Mouse (Mus musculus) yolk sac, embryonic 10.5 days (tissue): Measurements from ENCODE around the gene Phb2.
A peak's percentile ranks its signal among the peaks of the same experiment; 100 is the strongest.

ENCODE experiments used
- DNase-seq: peaks from one replicate; pipeline ENCODE4 v3.0.0-alpha.2; 2017; ENCODE audit warnings: low spot score

The Phb2 gene

DNA sequence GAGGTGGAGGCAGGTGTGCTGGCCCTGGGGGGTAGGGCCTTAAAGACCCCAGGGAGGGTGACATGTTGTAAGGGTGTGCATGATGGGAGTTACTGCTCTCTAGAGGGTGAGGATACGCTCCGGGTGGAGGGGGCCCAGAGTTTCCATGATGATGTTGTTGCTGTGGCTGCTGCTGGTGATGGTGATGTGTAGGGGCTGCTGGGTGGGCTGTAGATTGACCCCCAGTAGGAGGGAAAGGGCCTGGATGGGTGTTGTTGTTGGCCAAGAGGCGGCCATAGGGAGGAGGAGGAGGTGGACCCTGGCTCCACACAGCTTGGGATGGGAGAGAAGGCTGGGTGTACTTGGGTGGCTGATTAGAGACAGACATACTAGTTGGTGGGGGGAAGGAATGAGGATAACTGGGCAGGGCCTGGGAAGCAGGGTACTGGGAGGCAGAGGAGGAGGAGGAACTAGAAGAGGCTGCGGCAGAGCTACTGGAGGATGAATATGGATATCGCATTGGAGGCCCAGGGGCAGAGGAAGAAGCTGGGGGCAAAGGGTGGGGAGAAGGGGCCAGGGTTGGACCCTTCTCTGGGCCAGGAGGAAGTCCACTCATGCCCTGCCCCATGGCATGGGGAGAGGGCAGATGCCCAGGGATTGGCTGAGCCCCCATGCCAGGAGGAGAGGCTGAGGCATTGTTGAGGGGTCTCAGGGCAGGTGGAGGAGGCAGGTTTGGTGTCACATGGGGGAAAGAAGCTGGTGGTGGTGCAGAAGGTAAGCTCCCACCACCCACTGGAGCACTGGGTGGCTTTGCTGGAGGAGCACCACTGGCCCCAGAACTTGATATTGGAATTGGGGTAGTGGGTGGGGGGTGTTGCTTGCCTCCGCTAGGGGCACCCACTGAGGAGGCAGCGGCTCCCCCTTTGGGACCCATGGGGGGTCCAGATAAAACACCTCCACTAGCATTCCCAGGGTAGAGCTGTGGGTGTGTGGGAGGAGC lies 34.8 kb downstream of the Phb2 start:
- no peak for DNase-seq

- DNase-seq: no peak
Observed at GRCm38 (mm10) chr6:124750405-124750804, 38.3 kb downstream of the Phb2 start.

DNA sequence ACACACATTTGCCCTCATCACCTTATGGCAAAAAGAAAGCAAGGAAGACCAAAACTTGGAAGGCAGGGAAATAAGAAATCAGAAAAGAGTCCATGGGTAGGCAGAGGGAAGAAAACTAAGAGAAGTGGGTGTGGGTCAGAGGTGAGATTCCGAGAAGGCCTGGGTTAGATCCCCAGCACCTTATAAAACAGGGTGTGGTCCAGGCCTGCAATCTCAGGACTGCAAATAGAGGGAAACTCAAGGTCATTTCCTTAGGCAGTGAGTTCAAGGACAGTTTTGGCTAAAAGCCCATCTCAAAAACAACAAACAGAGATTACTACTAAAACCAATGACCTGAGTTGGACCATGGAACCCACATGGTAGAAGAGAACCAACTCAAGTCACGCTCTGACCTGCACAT lies 41.7 kb downstream of the Phb2 start:
- no peak for DNase-seq

DNA sequence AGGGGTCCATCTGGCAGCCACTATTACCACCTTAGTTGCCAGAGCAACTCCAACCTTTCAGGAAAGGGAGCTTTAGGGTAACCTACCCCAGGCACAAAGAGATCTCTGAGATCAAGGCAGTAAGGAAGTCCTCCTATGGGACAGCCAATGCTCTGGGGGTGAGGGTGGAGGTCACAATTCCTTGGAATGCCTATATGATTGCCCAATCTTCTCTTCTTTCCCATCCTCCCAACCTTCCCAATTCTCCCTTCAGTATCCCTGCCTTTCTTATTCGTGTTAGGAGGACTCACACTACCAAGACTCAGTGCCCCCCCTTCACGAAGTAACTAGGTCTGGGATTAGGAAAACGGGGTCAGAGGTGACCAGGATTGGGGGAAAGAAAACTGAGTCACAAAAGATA lies 43.2 kb downstream of the Phb2 start:
- no peak for DNase-seq

- peak; percentile 77 for DNase-seq
Observed at GRCm38 (mm10) chr6:124755831-124756595, 43.9 kb downstream of the Phb2 start, which contains the start of the genes Gm45234 and Atn1. Gm45234 (minus strand) TSS chr6:124756021. Atn1 (minus strand) TSS chr6:124756524.

GRCm38 (mm10) chr6:124756652-124757350 lies 44.7 kb downstream of the Phb2 start:
- DNase-seq: peak; percentile 86

GRCm38 (mm10) chr6:124757351-124757880 lies 45.3 kb downstream of the Phb2 start:
- no peak for DNase-seq

GRCm38 (mm10) chr6:124757909-124758848 lies 46.0 kb downstream of the Phb2 start:
- DNase-seq: no peak

DNA sequence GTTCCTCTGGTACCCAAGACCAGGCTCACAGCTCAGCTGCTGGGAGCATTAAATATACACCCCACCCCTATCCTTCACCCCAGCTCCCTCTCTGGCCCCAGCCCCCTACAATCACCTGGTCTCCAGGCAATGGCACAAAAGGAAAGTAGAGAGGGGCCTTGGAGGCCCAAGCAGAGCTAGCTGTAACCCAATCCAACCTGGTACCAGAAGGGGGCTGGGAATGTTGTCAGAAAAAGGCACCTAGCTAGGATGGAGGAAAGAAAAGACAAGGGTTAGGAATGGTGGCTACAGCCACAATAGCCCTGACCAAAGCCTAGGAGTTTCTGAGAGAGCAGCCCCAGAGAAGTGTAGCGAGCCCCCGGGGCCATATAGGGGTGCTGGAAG lies 46.7 kb downstream of the Phb2 start:
- no peak for DNase-seq

GRCm38 (mm10) chr6:124759259-124759658 lies 47.1 kb downstream of the Phb2 start:
- peak; percentile 77 for DNase-seq

DNA sequence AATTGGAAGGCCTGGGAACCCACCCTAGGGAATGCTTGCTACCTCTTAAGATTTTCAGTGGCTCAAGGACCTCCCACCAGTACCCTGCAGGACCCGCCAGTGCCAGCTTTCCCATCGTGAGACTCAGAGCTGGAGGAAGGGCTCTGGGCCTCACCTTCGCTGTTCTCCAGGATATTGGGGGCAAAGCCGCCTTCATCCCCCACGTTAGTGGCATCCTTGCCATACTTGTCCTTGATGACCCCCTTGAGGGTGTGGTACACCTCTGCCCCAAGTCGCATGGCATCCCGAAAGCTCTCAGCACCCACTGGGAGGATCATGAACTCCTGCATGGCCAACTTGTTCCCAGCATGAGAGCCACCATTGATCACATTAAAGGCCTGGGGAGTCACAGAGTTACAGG lies 53.8 kb downstream of the Phb2 start:
- no peak for DNase-seq
